Mouse (Mus musculus) forebrain, postnatal 0 days (tissue): ENCODE results near the gene Tulp1. TPM values are rescaled to one million over a fixed set of nuclear protein-coding genes. Genes with fewer than 3 reads are reported as not detected.

Experiments used
- ATAC-seq: fragments of 200-750 bp; cut with Nextera tagmentation; 2 replicates; pipeline ENCODE4 v1.8.0; 2017; ENCODE audit warnings: mild to moderate bottlenecking, moderate library complexity
- DNase-seq: peaks from one replicate; pipeline ENCODE4 v3.0.0-alpha.2; 2015
- H3K27ac ChIP-seq: fragments of 300-500 bp; sonication (generic); 2 replicates; pipeline ENCODE4 v1.5.1; 2014; ENCODE audit warnings: low read depth, mild to moderate bottlenecking, antibody characterized with exemption, low read length, moderate library complexity, mixed read lengths
- H3K27me3 ChIP-seq: fragments of 300-500 bp; sonication (generic); 2 replicates; pipeline ENCODE4 v1.6.1; 2014; ENCODE audit warnings: mild to moderate bottlenecking, low read length, mixed read lengths; ENCODE audit not compliant: insufficient read depth
- H3K36me3 ChIP-seq: fragments of 300-500 bp; sonication (generic); 2 replicates; pipeline ENCODE4 v1.6.1; 2014; ENCODE audit warnings: mild to moderate bottlenecking, moderate library complexity; ENCODE audit not compliant: insufficient read depth
- H3K4me1 ChIP-seq: fragments of 300-500 bp; sonication (generic); 2 replicates; pipeline ENCODE4 v1.6.1; 2014; ENCODE audit warnings: antibody characterized with exemption; ENCODE audit not compliant: insufficient read depth
- H3K4me2 ChIP-seq: fragments of 300-500 bp; sonication (generic); 2 replicates; pipeline ENCODE4 v1.6.1; 2014; ENCODE audit warnings: low read depth, mild to moderate bottlenecking, moderate library complexity
- H3K4me3 ChIP-seq: fragments of 300-500 bp; sonication (generic); 2 replicates; pipeline ENCODE4 v1.5.1; 2014; ENCODE audit warnings: low read depth, low read length, mixed read lengths
- H3K9ac ChIP-seq: fragments of 300-500 bp; sonication (generic); 2 replicates; pipeline ENCODE4 v1.6.1; 2014; ENCODE audit warnings: mild to moderate bottlenecking
- H3K9me3 ChIP-seq: fragments of 300-500 bp; sonication (generic); 2 replicates; pipeline ENCODE4 v1.6.1; 2016; ENCODE audit warnings: low read length
- CTCF ChIP-seq: sonication (generic); IDR thresholded peaks from 2 replicates; pipeline ENCODE4 v1.5.1; 2016; ENCODE audit warnings: antibody characterized with exemption, control low read depth, low read depth
- WGBS: fragments of 180-500 bp; shearing (Covaris S2); extraction: QIAGEN DNeasy Blood & Tissue Kit; methylation state at CpG from one replicate; pipeline ENCODE4 v1.1.7; 2014; 5-methylcytosine and 5-hydroxymethylcytosine counted together
- polyA plus RNA-seq: library from polyadenylated mRNA; unstranded; fragments of >200 nt; fragmentation: Nextera tagmentation; extraction: Ambion mirVana; gene quantifications from 2 replicates; pipeline ENCODE4 v1.2.1, GENCODE M21; 2015
- total RNA-seq: library from RNA; depleted of rRNA; stranded (reverse); fragments of >200 nt; gene quantifications from 2 replicates; pipeline ENCODE4 v1.2.3, GENCODE M21; 2014

The Tulp1 gene
- total and polyA plus RNA-seq, 2 experiments from 2014 or later: 1.5 to 1.8 TPM

DNA sequence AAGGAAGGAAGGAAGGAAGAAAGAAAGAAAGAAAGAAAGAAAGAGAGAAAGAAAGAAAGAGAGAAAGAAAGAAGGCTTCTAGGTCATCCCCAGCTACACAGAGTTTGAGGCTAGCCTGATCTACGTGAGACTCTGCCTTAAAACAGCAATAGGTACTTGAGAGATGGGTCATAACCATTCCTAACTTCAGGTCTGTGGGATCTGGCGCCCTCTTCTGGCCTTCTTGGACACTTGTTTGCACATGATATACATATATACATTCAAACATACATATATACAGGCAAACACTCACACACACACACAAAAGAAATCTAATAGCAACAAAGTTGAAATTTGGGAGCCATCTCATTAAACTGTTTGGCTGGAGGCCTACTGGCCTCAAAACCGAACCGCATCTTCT, 19.3 kb upstream of the Tulp1 start:
- no peak for DNase-seq
- ATAC-seq: no peak
- Histone ChIP-seq H3K36me3 (no peaks in the 10 kb centered on the region), H3K9ac (no peak overlapping the region), H3K4me2 (no peak overlapping the region), H3K4me1 (no peaks in the 10 kb centered on the region), H3K9me3 (no peaks in the 10 kb centered on the region), H3K27me3 (no peaks in the 10 kb centered on the region), H3K27ac (no peak overlapping the region), H3K4me3 (no peak overlapping the region)
- TF ChIP-seq CTCF: peak; percentile 48; the same call in 1 of the 2 replicates
- WGBS: 68% methylated on average over 4 of the region's 4 CpGs

DNA sequence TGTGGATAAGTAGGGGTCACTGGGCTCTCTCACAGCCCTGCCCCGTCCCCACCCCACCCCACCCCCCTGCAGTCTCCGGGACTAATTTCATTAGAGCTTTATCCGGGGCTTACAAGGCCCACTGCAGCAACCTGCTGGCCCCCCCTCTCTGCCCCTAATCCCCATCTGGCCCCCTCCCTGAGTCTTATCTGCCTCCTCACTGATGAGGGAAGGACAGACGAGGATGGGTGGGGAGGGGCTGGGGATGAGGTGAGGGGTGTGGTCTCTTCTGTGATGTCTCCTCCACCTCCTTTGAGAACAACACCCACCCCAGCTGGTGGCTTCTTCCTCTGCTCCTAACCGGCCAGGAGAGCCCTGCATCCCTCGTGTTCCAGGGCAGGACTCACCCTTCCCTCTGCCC, 15.2 kb upstream of the Tulp1 start:
- Histone ChIP-seq H3K36me3 (no peaks in the 10 kb centered on the region), H3K27ac (no peak overlapping the region), H3K27me3 (peaks cover 10% of the 10 kb centered on the region; the same call in 1 of the 2 replicates), H3K4me1 (no peaks in the 10 kb centered on the region), H3K4me3 (no peak overlapping the region), H3K9me3 (no peaks in the 10 kb centered on the region), H3K4me2 (no peak overlapping the region), H3K9ac (no peak overlapping the region)
- WGBS: 5% methylated on average over 6 of the region's 6 CpGs
- ATAC-seq (no peak), DNase-seq (no peak)
- TF ChIP-seq CTCF: no peak

DNA sequence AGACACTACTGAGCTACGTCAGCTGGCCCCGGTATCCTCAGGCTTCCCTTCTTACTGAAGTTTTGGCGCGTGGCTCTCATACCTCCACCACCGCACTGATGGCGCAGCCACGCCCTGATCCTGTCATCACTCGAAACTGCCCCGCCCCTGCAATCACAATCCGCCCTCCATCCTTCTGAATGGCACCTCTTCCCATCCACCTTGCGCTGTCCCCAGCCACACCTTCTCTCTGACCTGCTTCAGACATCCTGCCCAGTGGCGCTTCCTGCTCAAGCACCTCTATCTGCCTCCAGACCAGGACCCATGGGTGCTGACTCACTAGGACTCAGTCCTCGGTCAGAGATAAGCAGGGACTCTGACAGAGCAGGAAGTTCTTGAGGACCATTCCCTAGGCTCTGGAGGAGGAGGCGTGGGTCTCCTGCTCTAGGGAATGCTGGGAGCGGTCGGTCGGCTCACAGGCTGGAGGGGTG, 10.6 kb upstream of the Tulp1 start:
- DNase-seq (no peak), ATAC-seq (no peak)
- WGBS: 19% methylated on average over 17 of the region's 17 CpGs
- no peaks in the 10 kb centered on the region for H3K4me1 ChIP-seq
- no peak for TF ChIP-seq CTCF
- H3K4me2 ChIP-seq: no peak overlapping the region
- no peaks in the 10 kb centered on the region for H3K36me3 ChIP-seq
- no peak overlapping the region for H3K27ac ChIP-seq
- H3K4me3 ChIP-seq: no peak overlapping the region
- H3K9ac ChIP-seq: no peak overlapping the region
- H3K27me3 ChIP-seq: peaks cover 19% of the 10 kb centered on the region
- no peaks in the 10 kb centered on the region for H3K9me3 ChIP-seq

DNA sequence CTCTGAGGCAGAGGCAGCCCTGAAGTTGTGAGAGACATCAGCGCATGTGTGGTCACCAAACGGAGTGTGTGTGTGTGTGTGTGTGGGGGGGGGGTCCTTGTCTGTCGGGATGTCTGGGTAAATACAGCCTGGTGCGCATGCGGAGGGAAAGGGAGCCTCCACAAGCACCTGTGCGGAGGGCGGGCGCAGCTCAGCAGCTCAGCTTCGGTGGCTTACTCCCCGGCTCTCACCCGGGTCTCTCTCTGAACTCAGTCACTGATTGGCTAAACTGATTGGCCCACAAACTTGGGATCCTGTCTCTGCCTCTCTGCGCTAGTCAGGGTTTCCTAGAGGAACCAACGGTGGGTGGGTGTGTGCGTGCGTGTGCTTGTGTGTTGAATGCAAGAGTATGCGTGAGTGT, 9.5 kb upstream of the Tulp1 start:
- H3K9ac ChIP-seq: no peak overlapping the region
- WGBS: 13% methylated on average over 15 of the region's 16 CpGs
- ATAC-seq (no peak), DNase-seq (no peak)
- H3K4me3 ChIP-seq: no peak overlapping the region
- no peaks in the 10 kb centered on the region for H3K36me3 ChIP-seq
- TF ChIP-seq CTCF: no peak
- H3K9me3 ChIP-seq: no peaks in the 10 kb centered on the region
- no peak overlapping the region for H3K27ac ChIP-seq
- peaks cover 19% of the 10 kb centered on the region for H3K27me3 ChIP-seq
- H3K4me2 ChIP-seq: no peak overlapping the region
- H3K4me1 ChIP-seq: no peaks in the 10 kb centered on the region

DNA sequence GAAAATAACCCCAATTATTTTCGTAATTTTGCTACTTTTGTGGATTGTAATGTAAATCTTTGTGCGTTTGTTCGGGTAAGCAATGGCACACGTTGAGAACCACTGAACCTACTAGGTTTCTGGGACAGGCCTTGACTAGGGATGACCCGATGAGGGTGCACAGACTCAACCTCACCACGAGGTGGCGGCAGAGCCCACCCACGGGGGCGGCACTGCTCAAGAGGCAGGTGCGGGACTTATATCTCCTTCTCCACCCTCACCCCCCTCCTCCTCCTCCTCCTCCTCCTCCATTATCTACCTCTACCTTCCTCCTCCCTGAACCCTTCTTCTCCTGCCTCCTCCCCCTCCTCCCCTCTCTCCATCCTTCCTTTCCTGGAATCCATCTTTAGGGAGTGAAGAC, 8.8 kb upstream of the Tulp1 start:
- Histone ChIP-seq H3K4me1 (no peaks in the 10 kb centered on the region), H3K4me3 (no peak overlapping the region), H3K27ac (no peak overlapping the region), H3K27me3 (peaks cover 19% of the 10 kb centered on the region), H3K4me2 (no peak overlapping the region), H3K36me3 (no peaks in the 10 kb centered on the region), H3K9me3 (no peaks in the 10 kb centered on the region), H3K9ac (no peak overlapping the region)
- ATAC-seq (no peak), DNase-seq (peak; percentile 53)
- TF ChIP-seq CTCF: peak; percentile 75
- WGBS: 12% methylated on average over 10 of the region's 10 CpGs

DNA sequence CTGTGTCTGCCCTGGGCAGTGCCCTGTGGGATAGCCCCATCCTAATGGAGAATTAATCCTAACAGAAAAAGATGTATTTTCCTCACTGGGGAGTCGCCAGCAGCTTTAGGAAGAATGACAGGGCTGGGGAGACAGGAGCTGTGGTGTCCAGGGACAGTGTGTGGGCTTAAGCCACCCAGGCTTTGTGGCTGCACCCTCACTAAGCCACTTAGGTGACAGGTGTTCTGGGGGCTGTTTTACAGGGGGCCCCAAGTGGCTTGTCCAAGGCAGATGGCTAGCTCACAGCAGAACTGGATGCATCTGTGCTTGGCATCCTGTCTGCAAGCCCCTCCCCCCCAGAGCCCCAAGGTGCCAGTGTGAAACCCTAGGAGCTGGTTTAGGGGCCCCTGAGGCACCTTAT, 6.9 kb upstream of the Tulp1 start:
- ATAC-seq: no peak
- H3K4me3 ChIP-seq: no peak overlapping the region
- H3K9ac ChIP-seq: no peak overlapping the region
- H3K36me3 ChIP-seq: no peaks in the 10 kb centered on the region
- TF ChIP-seq CTCF: no peak
- no peak overlapping the region for H3K4me2 ChIP-seq
- no peaks in the 10 kb centered on the region for H3K4me1 ChIP-seq
- no peak overlapping the region for H3K27ac ChIP-seq
- DNase-seq: no peak
- 65% methylated on average over 1 of the region's 1 CpGs for WGBS
- H3K9me3 ChIP-seq: no peaks in the 10 kb centered on the region
- peaks cover 19% of the 10 kb centered on the region for H3K27me3 ChIP-seq

DNA sequence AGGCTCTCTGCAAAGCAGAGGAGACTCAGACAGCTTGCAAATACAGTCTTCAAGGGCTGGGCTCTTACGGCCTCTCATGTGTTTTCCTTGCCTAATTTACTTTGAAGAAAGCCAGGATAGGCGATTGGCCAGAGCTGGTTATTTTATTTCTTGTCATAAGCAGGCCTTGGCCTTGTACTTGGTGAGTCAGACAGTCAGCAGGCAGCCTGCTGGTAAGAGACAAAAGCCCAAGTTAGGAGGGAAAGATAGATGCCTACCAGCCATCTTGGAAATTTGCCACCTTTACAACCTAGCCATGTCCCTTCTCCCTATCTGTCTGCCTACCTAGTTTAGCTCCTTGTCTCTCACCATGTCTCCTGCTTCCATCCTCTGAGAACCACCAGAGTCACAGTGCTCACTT, 6.3 kb upstream of the Tulp1 start:
- Histone ChIP-seq H3K9me3 (no peaks in the 10 kb centered on the region), H3K9ac (no peak overlapping the region), H3K27me3 (peaks cover 16% of the 10 kb centered on the region), H3K36me3 (no peaks in the 10 kb centered on the region), H3K4me3 (no peak overlapping the region), H3K4me1 (no peaks in the 10 kb centered on the region), H3K27ac (no peak overlapping the region), H3K4me2 (no peak overlapping the region)
- WGBS: 50% methylated on average over 2 of the region's 2 CpGs
- ATAC-seq (no peak), DNase-seq (no peak)
- TF ChIP-seq CTCF: no peak

DNA sequence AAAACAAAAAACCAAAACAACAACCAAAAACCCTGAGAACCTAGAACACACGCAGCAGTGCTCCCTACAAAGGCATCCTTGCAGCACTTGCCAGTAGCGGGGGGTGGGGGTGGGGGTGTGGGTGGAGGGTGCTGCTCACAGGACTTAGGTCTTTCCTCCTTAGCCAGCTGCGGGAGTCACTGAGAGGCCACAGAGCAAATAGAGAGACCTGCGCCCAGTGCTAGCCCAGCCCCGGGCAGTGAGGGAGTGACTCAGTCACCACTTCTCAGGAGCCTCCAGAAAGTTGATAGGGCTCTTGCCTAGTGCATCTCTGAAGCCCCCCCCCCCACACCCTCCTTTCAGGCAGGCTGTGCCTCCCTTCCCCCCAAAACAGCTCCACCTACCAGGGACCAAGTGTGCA, 4.0 kb upstream of the Tulp1 start:
- no peak overlapping the region for H3K4me2 ChIP-seq
- H3K4me1 ChIP-seq: no peaks in the 10 kb centered on the region
- H3K4me3 ChIP-seq: no peak overlapping the region
- DNase-seq (no peak), ATAC-seq (no peak)
- no peak overlapping the region for H3K9ac ChIP-seq
- no peak overlapping the region for H3K27ac ChIP-seq
- 83% methylated on average over 5 of the region's 5 CpGs for WGBS
- peaks cover 18% of the 10 kb centered on the region for H3K27me3 ChIP-seq
- H3K9me3 ChIP-seq: no peaks in the 10 kb centered on the region
- no peak for TF ChIP-seq CTCF
- no peaks in the 10 kb centered on the region for H3K36me3 ChIP-seq
